Mouse (Mus musculus): ENCODE measurements around the gene Aldh5a1. TPM values are rescaled to one million over a fixed set of nuclear protein-coding genes. Genes with fewer than 3 reads are reported as not detected.

Aldh5a1 gene
- polyA plus RNA-seq, 1 experiment from 2014 or later = 12.1 TPM

DNA sequence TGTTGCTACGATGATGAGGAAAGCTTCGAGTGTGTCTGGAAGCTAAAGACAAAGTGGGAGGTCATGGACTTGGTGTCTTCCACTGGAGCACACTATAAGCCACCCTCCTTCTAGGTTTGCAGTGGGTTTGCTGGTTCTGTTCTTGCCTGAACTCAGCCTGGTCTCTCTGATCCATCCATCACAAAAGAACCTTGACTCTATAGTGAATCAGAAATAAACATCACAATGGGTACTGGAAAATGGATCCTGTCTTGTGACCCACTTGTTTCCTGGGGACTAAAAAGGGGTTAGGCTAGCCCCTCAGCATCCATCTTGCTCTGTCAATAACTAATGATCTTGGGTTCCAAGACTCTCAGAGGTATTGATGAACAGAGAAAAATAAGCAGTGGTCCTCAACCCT is 35.5 kb downstream of the Aldh5a1 start:
- ATAC-seq (ENCODE audit: low FRiP score, low TSS enrichment) (no peak), DNase-seq (no peak)
- Histone ChIP-seq H3K27me3 (ENCODE audit: control insufficient read depth, insufficient read depth, low read length) (no peaks in the 10 kb centered on the region), H3K4me1 (ENCODE audit: control insufficient read depth, insufficient read depth, low read length) (no peaks in the 10 kb centered on the region), H3K36me3 (ENCODE audit: control insufficient read depth, insufficient read depth, low read length) (no peaks in the 10 kb centered on the region), H3K4me3 (replicated peaks; ENCODE audit: low read depth, low read length) (no peak overlapping the region), H3K9ac (replicated peaks; ENCODE audit: low read length) (no peak overlapping the region), H3K27ac (replicated peaks; ENCODE audit: low read depth, low read length) (no peak overlapping the region), H3K4me2 (ENCODE audit: low read length) (no peak overlapping the region), H3K9me3 (ENCODE audit: control insufficient read depth, low read length) (no peaks in the 10 kb centered on the region)
- WGBS = 97% methylated on average over 2 of the region's 2 CpGs

DNA sequence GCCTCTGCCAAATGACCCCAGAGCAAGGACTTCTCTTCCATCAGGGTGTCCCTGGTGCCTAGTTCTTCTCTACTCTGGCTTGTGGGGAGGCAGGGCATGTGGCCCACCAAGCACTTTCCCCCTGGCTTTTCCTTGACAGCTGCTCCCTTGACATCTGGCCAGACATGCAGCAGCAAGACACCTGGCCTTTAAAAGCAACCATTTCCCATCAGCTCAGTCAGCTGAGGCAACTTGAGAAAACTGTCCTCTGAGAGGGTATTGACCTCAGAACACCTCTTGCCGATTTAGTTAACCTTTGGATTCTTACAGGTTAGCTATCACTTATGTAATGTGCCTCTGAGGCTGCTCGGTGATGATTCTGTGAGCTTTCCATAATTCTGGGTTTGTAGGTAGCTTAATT is 43.6 kb downstream of the Aldh5a1 start:
- Histone ChIP-seq H3K4me2 (ENCODE audit: low read length) (no peak overlapping the region), H3K9me3 (ENCODE audit: control insufficient read depth, low read length) (no peaks in the 10 kb centered on the region), H3K36me3 (ENCODE audit: control insufficient read depth, insufficient read depth, low read length) (no peaks in the 10 kb centered on the region), H3K27ac (replicated peaks; ENCODE audit: low read depth, low read length) (no peak overlapping the region), H3K27me3 (ENCODE audit: control insufficient read depth, insufficient read depth, low read length) (no peaks in the 10 kb centered on the region), H3K9ac (replicated peaks; ENCODE audit: low read length) (no peak overlapping the region), H3K4me3 (replicated peaks; ENCODE audit: low read depth, low read length) (no peak overlapping the region), H3K4me1 (ENCODE audit: control insufficient read depth, insufficient read depth, low read length) (no peaks in the 10 kb centered on the region)
- DNase-seq (no peak), ATAC-seq (ENCODE audit: low FRiP score, low TSS enrichment) (no peak)
- WGBS = 84% methylated on average over 2 of the region's 2 CpGs

DNA sequence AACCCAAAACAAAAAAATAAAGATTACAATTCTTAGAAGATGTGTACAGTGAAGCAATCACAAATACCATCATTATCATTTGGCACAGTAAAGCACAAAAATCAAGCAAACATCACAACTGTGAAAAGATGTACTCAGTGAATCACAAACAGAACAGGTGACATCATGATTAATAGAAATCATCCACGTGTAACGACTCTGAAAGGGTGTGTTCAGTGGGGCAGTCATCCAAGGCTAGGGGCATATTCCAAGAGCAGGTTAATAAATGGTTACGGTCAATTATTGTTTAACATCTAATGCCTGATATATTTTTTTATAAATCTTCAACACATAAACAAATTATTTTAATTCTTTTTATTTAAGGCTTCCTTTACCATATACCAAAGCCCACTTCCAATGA is 44.9 kb downstream of the Aldh5a1 start:
- H3K9me3 ChIP-seq (ENCODE audit: control insufficient read depth, low read length) = no peaks in the 10 kb centered on the region
- WGBS = 90% methylated on average over 3 of the region's 3 CpGs
- ATAC-seq (ENCODE audit: low FRiP score, low TSS enrichment) = no peak
- no peaks in the 10 kb centered on the region for H3K36me3 ChIP-seq (ENCODE audit: control insufficient read depth, insufficient read depth, low read length)
- no peak overlapping the region for H3K9ac ChIP-seq (replicated peaks; ENCODE audit: low read length)
- H3K4me3 ChIP-seq (replicated peaks; ENCODE audit: low read depth, low read length) = no peak overlapping the region
- no peaks in the 10 kb centered on the region for H3K27me3 ChIP-seq (ENCODE audit: control insufficient read depth, insufficient read depth, low read length)
- H3K4me2 ChIP-seq (ENCODE audit: low read length) = no peak overlapping the region
- DNase-seq = no peak
- H3K27ac ChIP-seq (replicated peaks; ENCODE audit: low read depth, low read length) = no peak overlapping the region
- H3K4me1 ChIP-seq (ENCODE audit: control insufficient read depth, insufficient read depth, low read length) = no peaks in the 10 kb centered on the region

- DNase-seq = no peak
These were observed 47.9 kb downstream of the Aldh5a1 start for GRCm38 (mm10) chr13:24889554-24889953.

GRCm38 (mm10) chr13:24882411-24882810 is 55.0 kb downstream of the Aldh5a1 start:
- Histone ChIP-seq H3K9ac (replicated peaks; ENCODE audit: low read length) (no peak overlapping the region), H3K36me3 (ENCODE audit: control insufficient read depth, insufficient read depth, low read length) (peaks cover 5% of the 10 kb centered on the region; the same call in 1 of the 2 replicates), H3K27ac (replicated peaks; ENCODE audit: low read depth, low read length) (no peak overlapping the region), H3K27me3 (ENCODE audit: control insufficient read depth, insufficient read depth, low read length) (no peaks in the 10 kb centered on the region), H3K4me2 (ENCODE audit: low read length) (no peak overlapping the region), H3K9me3 (ENCODE audit: control insufficient read depth, low read length) (0 out of 2 replicates have a peak, but pooled peaks cover 2% of the 10 kb centered on the region), H3K4me1 (ENCODE audit: control insufficient read depth, insufficient read depth, low read length) (no peaks in the 10 kb centered on the region), H3K4me3 (replicated peaks; ENCODE audit: low read depth, low read length) (no peak overlapping the region)
- 94% methylated on average over 6 of the region's 6 CpGs for WGBS
- no peak for ATAC-seq (ENCODE audit: low FRiP score, low TSS enrichment)
- DNase-seq = no peak

More at GRCm38 (mm10) chr13:24889554-24889953, 47.9 kb downstream of the Aldh5a1 start:
- ATAC-seq (ENCODE audit: low FRiP score, low TSS enrichment) = no peak
- 62% methylated on average over 1 of the region's 1 CpGs for WGBS
- no peak overlapping the region for H3K4me3 ChIP-seq (replicated peaks; ENCODE audit: low read depth, low read length)
- no peaks in the 10 kb centered on the region for H3K9me3 ChIP-seq (ENCODE audit: control insufficient read depth, low read length)
- H3K9ac ChIP-seq (replicated peaks; ENCODE audit: low read length) = no peak overlapping the region
- H3K27me3 ChIP-seq (ENCODE audit: control insufficient read depth, insufficient read depth, low read length) = no peaks in the 10 kb centered on the region
- H3K4me2 ChIP-seq (ENCODE audit: low read length) = no peak overlapping the region
- H3K4me1 ChIP-seq (ENCODE audit: control insufficient read depth, insufficient read depth, low read length) = no peaks in the 10 kb centered on the region
- H3K36me3 ChIP-seq (ENCODE audit: control insufficient read depth, insufficient read depth, low read length) = peaks cover 5% of the 10 kb centered on the region; the same call in 1 of the 2 replicates
- no peak overlapping the region for H3K27ac ChIP-seq (replicated peaks; ENCODE audit: low read depth, low read length)

GRCm38 (mm10) chr13:24880704-24881103 is 56.8 kb downstream of the Aldh5a1 start:
- no peak overlapping the region for H3K4me3 ChIP-seq (replicated peaks; ENCODE audit: low read depth, low read length)
- H3K9ac ChIP-seq (replicated peaks; ENCODE audit: low read length) = no peak overlapping the region
- H3K27me3 ChIP-seq (ENCODE audit: control insufficient read depth, insufficient read depth, low read length) = no peaks in the 10 kb centered on the region
- 93% methylated on average over 5 of the region's 5 CpGs for WGBS
- ATAC-seq (ENCODE audit: low FRiP score, low TSS enrichment) = no peak
- H3K27ac ChIP-seq (replicated peaks; ENCODE audit: low read depth, low read length) = no peak overlapping the region
- no peak for DNase-seq
- H3K36me3 ChIP-seq (ENCODE audit: control insufficient read depth, insufficient read depth, low read length) = peaks cover 3% of the 10 kb centered on the region; the same call in 1 of the 2 replicates
- no peaks in the 10 kb centered on the region for H3K4me1 ChIP-seq (ENCODE audit: control insufficient read depth, insufficient read depth, low read length)
- H3K4me2 ChIP-seq (ENCODE audit: low read length) = no peak overlapping the region
- 0 out of 2 replicates have a peak, but pooled peaks cover 2% of the 10 kb centered on the region for H3K9me3 ChIP-seq (ENCODE audit: control insufficient read depth, low read length)

- DNase-seq = no peak
- Histone ChIP-seq H3K27me3 (ENCODE audit: control insufficient read depth, insufficient read depth, low read length) (no peaks in the 10 kb centered on the region), H3K9me3 (ENCODE audit: control insufficient read depth, low read length) (0 out of 2 replicates have a peak, but pooled peaks cover 2% of the 10 kb centered on the region), H3K9ac (replicated peaks; ENCODE audit: low read length) (no peak overlapping the region), H3K4me2 (ENCODE audit: low read length) (no peak overlapping the region), H3K4me1 (ENCODE audit: control insufficient read depth, insufficient read depth, low read length) (no peaks in the 10 kb centered on the region), H3K4me3 (replicated peaks; ENCODE audit: low read depth, low read length) (no peak overlapping the region), H3K27ac (replicated peaks; ENCODE audit: low read depth, low read length) (no peak overlapping the region), H3K36me3 (ENCODE audit: control insufficient read depth, insufficient read depth, low read length) (no peaks in the 10 kb centered on the region)
- ATAC-seq (ENCODE audit: low FRiP score, low TSS enrichment) = no peak
- 87% methylated on average over 6 of the region's 6 CpGs for WGBS
These were observed 57.3 kb downstream of the Aldh5a1 start for GRCm38 (mm10) chr13:24880208-24880607.

DNA sequence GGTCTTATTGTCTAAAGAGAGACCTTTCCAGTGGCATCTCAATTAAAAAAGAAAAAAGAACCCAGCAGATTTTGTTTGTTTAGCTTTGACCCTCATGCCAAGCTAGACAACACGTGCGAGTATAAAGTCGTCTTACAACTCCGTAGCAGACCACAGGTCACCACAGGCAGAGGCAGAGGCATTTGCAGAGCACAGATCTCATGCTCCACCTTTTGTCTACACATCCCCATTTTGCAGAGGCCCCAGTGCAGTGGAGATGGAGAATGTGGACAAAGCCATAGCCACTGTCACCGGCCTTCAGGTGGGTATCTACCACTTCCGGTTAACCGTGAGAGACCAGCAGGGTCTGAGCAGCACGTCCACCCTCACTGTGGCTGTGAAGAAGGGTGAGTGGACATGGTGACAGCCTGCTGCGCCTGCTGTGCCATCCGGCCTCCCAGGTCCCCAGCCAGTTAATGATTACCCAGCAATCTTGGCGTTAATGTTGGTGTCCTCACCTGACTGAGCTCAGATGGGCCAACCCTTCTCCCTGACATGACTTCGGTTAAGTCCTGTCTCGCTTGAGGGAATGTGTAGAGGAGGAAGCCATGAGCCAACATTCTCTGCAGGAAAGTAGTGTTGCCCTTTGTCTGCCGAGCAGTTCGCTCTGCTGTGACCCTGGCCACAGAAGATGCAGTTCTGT is 58.0 kb downstream of the Aldh5a1 start:
- 89% methylated on average over 15 of the region's 15 CpGs for WGBS
- no peak for ATAC-seq (ENCODE audit: low FRiP score, low TSS enrichment)

GRCm38 (mm10) chr13:24868233-24868632 is 69.2 kb downstream of the Aldh5a1 start:
- H3K27me3 ChIP-seq (ENCODE audit: control insufficient read depth, insufficient read depth, low read length) = no peaks in the 10 kb centered on the region
- H3K9ac ChIP-seq (replicated peaks; ENCODE audit: low read length) = no peak overlapping the region
- H3K4me1 ChIP-seq (ENCODE audit: control insufficient read depth, insufficient read depth, low read length) = no peaks in the 10 kb centered on the region
- DNase-seq (no peak), ATAC-seq (ENCODE audit: low FRiP score, low TSS enrichment) (no peak)
- H3K4me3 ChIP-seq (replicated peaks; ENCODE audit: low read depth, low read length) = no peak overlapping the region
- H3K27ac ChIP-seq (replicated peaks; ENCODE audit: low read depth, low read length) = no peak overlapping the region
- no peaks in the 10 kb centered on the region for H3K36me3 ChIP-seq (ENCODE audit: control insufficient read depth, insufficient read depth, low read length)
- H3K9me3 ChIP-seq (ENCODE audit: control insufficient read depth, low read length) = no peaks in the 10 kb centered on the region
- 89% methylated on average over 7 of the region's 7 CpGs for WGBS
- H3K4me2 ChIP-seq (ENCODE audit: low read length) = no peak overlapping the region

More for the DNA sequence above, 58.0 kb downstream of the Aldh5a1 start:
- no peaks in the 10 kb centered on the region for H3K27me3 ChIP-seq (ENCODE audit: control insufficient read depth, insufficient read depth, low read length)
- no peaks in the 10 kb centered on the region for H3K36me3 ChIP-seq (ENCODE audit: control insufficient read depth, insufficient read depth, low read length)
- H3K9me3 ChIP-seq (ENCODE audit: control insufficient read depth, low read length) = 0 out of 2 replicates have a peak, but pooled peaks cover 2% of the 10 kb centered on the region
- H3K4me1 ChIP-seq (ENCODE audit: control insufficient read depth, insufficient read depth, low read length) = no peaks in the 10 kb centered on the region
- no peak overlapping the region for H3K9ac ChIP-seq (replicated peaks; ENCODE audit: low read length)
- H3K4me2 ChIP-seq (ENCODE audit: low read length) = no peak overlapping the region
- H3K27ac ChIP-seq (replicated peaks; ENCODE audit: low read depth, low read length) = no peak overlapping the region
- DNase-seq = no peak
- H3K4me3 ChIP-seq (replicated peaks; ENCODE audit: low read depth, low read length) = no peak overlapping the region
